Mouse (Mus musculus) hindbrain, embryonic 13.5 days (tissue): ENCODE measurements around the gene Olfr314. TPM values are rescaled to one million over a fixed set of nuclear protein-coding genes. Genes with fewer than 3 reads are reported as not detected.
A peak's percentile ranks its signal among the peaks of the same experiment; 100 is the strongest.
"Not testable (repeated sequence)": the region's sequence is repeated elsewhere in the genome, so short reads cannot be mapped to it uniquely, and the experiment has no call there.

Experiments
- ATAC-seq: fragments of 200-750 bp; cut with Nextera tagmentation; 2 replicates; pipeline ENCODE4 v1.8.0; 2017; ENCODE audit warnings: moderate TSS enrichment; ENCODE audit not compliant: low FRiP score
- H3K27ac ChIP-seq: fragments of 300-500 bp; sonication (generic); 2 replicates; pipeline ENCODE4 v1.5.1; 2015; ENCODE audit warnings: inconsistent platforms, mild to moderate bottlenecking, moderate library complexity
- H3K27me3 ChIP-seq: fragments of 300-500 bp; sonication (generic); 2 replicates; pipeline ENCODE4 v1.6.1; 2015; ENCODE audit warnings: mild to moderate bottlenecking, inconsistent platforms
- H3K36me3 ChIP-seq: fragments of 300-500 bp; sonication (generic); 2 replicates; pipeline ENCODE4 v1.6.1; 2015; ENCODE audit warnings: mild to moderate bottlenecking, inconsistent platforms
- H3K4me1 ChIP-seq: fragments of 300-500 bp; sonication (generic); replicated peaks from 2 replicates; pipeline ENCODE4 v1.6.1; 2015; ENCODE audit warnings: inconsistent platforms
- H3K4me2 ChIP-seq: fragments of 300-500 bp; sonication (generic); 2 replicates; pipeline ENCODE4 v1.6.1; 2015; ENCODE audit warnings: inconsistent platforms, mild to moderate bottlenecking, moderate library complexity
- H3K4me3 ChIP-seq: fragments of 300-500 bp; sonication (generic); 2 replicates; pipeline ENCODE4 v1.5.1; 2015; ENCODE audit warnings: mild to moderate bottlenecking, inconsistent platforms
- H3K9ac ChIP-seq: fragments of 300-500 bp; sonication (generic); 2 replicates; pipeline ENCODE4 v1.6.1; 2015; ENCODE audit warnings: mild to moderate bottlenecking, inconsistent platforms
- H3K9me3 ChIP-seq: fragments of 300-500 bp; sonication (generic); 2 replicates; pipeline ENCODE4 v1.6.1; 2016; ENCODE audit warnings: inconsistent platforms
- WGBS: fragments of 180-500 bp; shearing (Covaris S2); methylation state at CpG from one replicate; pipeline ENCODE4 v1.1.7; 2015; 5-methylcytosine and 5-hydroxymethylcytosine counted together
- polyA plus RNA-seq: library from polyadenylated mRNA; unstranded; fragments of >200 nt; fragmentation: Nextera tagmentation; extraction: Ambion mirVana; gene quantifications from 2 replicates; pipeline ENCODE4 v1.2.1, GENCODE M21; 2015

Olfr314 gene
- polyA plus RNA-seq, 1 experiment from 2014 or later: not detected

- peaks cover 9% of the 10 kb centered on the region for H3K4me1 ChIP-seq
- H3K4me2 ChIP-seq: no peak overlapping the region
- H3K27me3 ChIP-seq: no peaks in the 10 kb centered on the region
- WGBS: 81% methylated on average over 7 of the region's 7 CpGs
- no peak overlapping the region for H3K27ac ChIP-seq
- no peak overlapping the region for H3K4me3 ChIP-seq
- no peaks in the 10 kb centered on the region for H3K36me3 ChIP-seq
- no peaks in the 10 kb centered on the region for H3K9me3 ChIP-seq
- no peak for ATAC-seq
- H3K9ac ChIP-seq: no peak overlapping the region
Measured at GRCm38 (mm10) chr11:58796850-58797249, 14.1 kb downstream of the Olfr314 start.

- H3K4me1 ChIP-seq: peaks cover 15% of the 10 kb centered on the region
- no peaks in the 10 kb centered on the region for H3K9me3 ChIP-seq
- no peak overlapping the region for H3K4me3 ChIP-seq
- H3K36me3 ChIP-seq: no peaks in the 10 kb centered on the region
- H3K27ac ChIP-seq: no peak overlapping the region
- no peak overlapping the region for H3K9ac ChIP-seq
- ATAC-seq: no peak
- 85% methylated on average over 5 of the region's 5 CpGs for WGBS
- H3K27me3 ChIP-seq: no peaks in the 10 kb centered on the region
- no peak overlapping the region for H3K4me2 ChIP-seq
Measured at GRCm38 (mm10) chr11:58799747-58800146, 17.0 kb downstream of the Olfr314 start.

- Histone ChIP-seq H3K9ac (no peak within 1 kb of the TSS; the same call in 1 of the 2 replicates), H3K4me3 (peak within 1 kb of the TSS; percentile 17), H3K4me2 (peak within 1 kb of the TSS; percentile 42), H3K27ac (peak within 1 kb of the TSS; percentile 26; the same call in 1 of the 2 replicates), H3K9me3 (no peaks in the 10 kb centered on the region), H3K36me3 (no peaks in the 10 kb centered on the region), H3K4me1 (peaks cover 15% of the 10 kb centered on the region), H3K27me3 (no peaks in the 10 kb centered on the region)
- 27% methylated on average over 14 of the region's 14 CpGs for WGBS
- peak; percentile 71; the same call in 1 of the 2 replicates for ATAC-seq
Measured at GRCm38 (mm10) chr11:58801558-58802228, 18.9 kb downstream of the Olfr314 start, which contains the start of gene Fam183b. TSS of gene Fam183b (minus strand) at chr11:58801960.

GRCm38 (mm10) chr11:58803871-58804270 lies 21.1 kb downstream of the Olfr314 start:
- H3K4me1 ChIP-seq: peaks cover 15% of the 10 kb centered on the region
- H3K27ac ChIP-seq: no peak overlapping the region
- no peaks in the 10 kb centered on the region for H3K9me3 ChIP-seq
- H3K4me2 ChIP-seq: no peak overlapping the region
- H3K4me3 ChIP-seq: no peak overlapping the region
- no peak for ATAC-seq
- H3K9ac ChIP-seq: no peak overlapping the region
- no peaks in the 10 kb centered on the region for H3K36me3 ChIP-seq
- no peaks in the 10 kb centered on the region for H3K27me3 ChIP-seq
- 82% methylated on average over 4 of the region's 4 CpGs for WGBS

GRCm38 (mm10) chr11:58804393-58804792 lies 21.6 kb downstream of the Olfr314 start:
- no peaks in the 10 kb centered on the region for H3K9me3 ChIP-seq
- peaks cover 15% of the 10 kb centered on the region for H3K4me1 ChIP-seq
- H3K9ac ChIP-seq: no peak overlapping the region
- no peak overlapping the region for H3K4me3 ChIP-seq
- H3K36me3 ChIP-seq: no peaks in the 10 kb centered on the region
- 77% methylated on average over 2 of the region's 2 CpGs for WGBS
- ATAC-seq: no peak
- no peaks in the 10 kb centered on the region for H3K27me3 ChIP-seq
- no peak overlapping the region for H3K4me2 ChIP-seq
- H3K27ac ChIP-seq: no peak overlapping the region

- Histone ChIP-seq H3K27ac (no peak overlapping the region), H3K27me3 (no peaks in the 10 kb centered on the region), H3K9me3 (no peaks in the 10 kb centered on the region), H3K9ac (no peak overlapping the region), H3K4me1 (no peaks in the 10 kb centered on the region), H3K4me3 (no peak overlapping the region), H3K36me3 (no peaks in the 10 kb centered on the region), H3K4me2 (no peak overlapping the region)
- WGBS: 0% methylated on average over 1 of the region's 1 CpGs
- ATAC-seq: no peak
Measured at GRCm38 (mm10) chr11:58812001-58812400, 29.2 kb downstream of the Olfr314 start.

GRCm38 (mm10) chr11:58814700-58815099 lies 31.9 kb downstream of the Olfr314 start, which contains the start of gene Olfr313:
TSS of gene Olfr313 (plus strand) at chr11:58815000.
- not testable (repeated sequence) for ATAC-seq, H3K36me3 ChIP-seq, H3K27ac ChIP-seq, H3K4me2 ChIP-seq, H3K27me3 ChIP-seq, H3K9me3 ChIP-seq, H3K4me1 ChIP-seq, H3K4me3 ChIP-seq, H3K9ac ChIP-seq
- 73% methylated on average over 1 of the region's 1 CpGs for WGBS

- no peaks in the 10 kb centered on the region for H3K36me3 ChIP-seq
- no peak for ATAC-seq
- 91% methylated on average over 1 of the region's 1 CpGs for WGBS
- no peak overlapping the region for H3K4me3 ChIP-seq
- H3K9ac ChIP-seq: no peak overlapping the region
- no peak overlapping the region for H3K4me2 ChIP-seq
- H3K4me1 ChIP-seq: no peaks in the 10 kb centered on the region
- H3K9me3 ChIP-seq: no peaks in the 10 kb centered on the region
- no peak overlapping the region for H3K27ac ChIP-seq
- no peaks in the 10 kb centered on the region for H3K27me3 ChIP-seq
Measured at GRCm38 (mm10) chr11:58815676-58816075, 32.9 kb downstream of the Olfr314 start.

GRCm38 (mm10) chr11:58828937-58829336 lies 46.2 kb downstream of the Olfr314 start, which contains the start of gene Olfr312:
TSS of gene Olfr312 (plus strand) at chr11:58829237.
- not testable (repeated sequence) for H3K36me3 ChIP-seq, ATAC-seq, H3K9ac ChIP-seq, H3K4me1 ChIP-seq, H3K27ac ChIP-seq, H3K9me3 ChIP-seq, H3K4me3 ChIP-seq, H3K27me3 ChIP-seq, H3K4me2 ChIP-seq

- Histone ChIP-seq H3K36me3 (no peaks in the 10 kb centered on the region), H3K4me1 (no peaks in the 10 kb centered on the region), H3K9me3 (no peaks in the 10 kb centered on the region), H3K4me3 (no peak overlapping the region), H3K27me3 (no peaks in the 10 kb centered on the region), H3K4me2 (no peak overlapping the region), H3K9ac (no peak overlapping the region), H3K27ac (no peak overlapping the region)
- 89% methylated on average over 3 of the region's 3 CpGs for WGBS
- ATAC-seq: no peak
Measured at GRCm38 (mm10) chr11:58829764-58830163, 47.0 kb downstream of the Olfr314 start.

- H3K9me3 ChIP-seq, ATAC-seq, H3K4me3 ChIP-seq, H3K9ac ChIP-seq, H3K27ac ChIP-seq, H3K36me3 ChIP-seq, H3K27me3 ChIP-seq, H3K4me1 ChIP-seq, H3K4me2 ChIP-seq: not testable (repeated sequence)
- 86% methylated on average over 3 of the region's 3 CpGs for WGBS
Measured at GRCm38 (mm10) chr11:58832541-58832940, 49.8 kb downstream of the Olfr314 start.
